Comparison of ENCODE assay signal across 10 mouse cellular contexts in genomic region chr5:113210314-113210713, GRCm38 (mm10). TPM values are rescaled to one million over a fixed set of nuclear protein-coding genes. Genes with fewer than 3 reads are reported as not detected.
DNase-seq lines count a peak whose midpoint lies in the region; ATAC-seq and TF ChIP-seq lines count a peak whose summit lies in the region.
"Had no signal": no experiment of that assay in that cellular context is flagged by ENCODE, and none has a peak within 500 bp of the region (broad histone marks: within the 10 kb centered on the region; RNA-seq: fewer than 3 reads in every experiment).

No protein-coding gene starts in this region.

- no peak for DNase-seq in left cerebral cortex, adult 2 months (ENCODE audit: extremely low spot score in 1 of 2, low spot score in 2 of 2)
- DNase-seq in left cerebral cortex, adult 11 months (ENCODE audit: low spot score) = no peak
- DNase-seq in kidney, postnatal 14 days = peak; percentile 60
- DNase-seq in midbrain, embryonic 14.5 days = no peak
- no peak for DNase-seq in adipocyte (ENCODE audit: low spot score)
- DNase-seq in adrenal gland, adult 2 months = no peak
- no peak for DNase-seq in gastrocnemius, adult 8-10 months (ENCODE audit: low spot score in 2 of 2)
- DNase-seq: right cerebral cortex, adult 18-20 months had no signal

- TF ChIP-seq CTCF in left cerebral cortex, adult 2 months (IDR thresholded peaks at IDR 0.05) = no peak

- ATAC-seq in heart, embryonic 13.5 days (ENCODE audit: extremely low read depth, insufficient number of reproducible peaks, low FRiP score, low TSS enrichment) = no peak
- ATAC-seq in midbrain, embryonic 14.5 days (ENCODE audit: low FRiP score, low TSS enrichment) = no peak

- no peaks in the 10 kb centered on the region for H3K9me3 ChIP-seq in heart, embryonic 13.5 days
- H3K9me3 ChIP-seq in midbrain, embryonic 14.5 days (ENCODE audit: control insufficient read depth, low read length) = no peaks in the 10 kb centered on the region

- no peak overlapping the region for H3K4me2 ChIP-seq in heart, embryonic 13.5 days
- H3K4me2 ChIP-seq in midbrain, embryonic 14.5 days (ENCODE audit: low read length) = no peak overlapping the region

- H3K27me3 ChIP-seq in heart, embryonic 13.5 days (replicated peaks) = no peaks in the 10 kb centered on the region
- no peaks in the 10 kb centered on the region for H3K27me3 ChIP-seq in midbrain, embryonic 14.5 days (ENCODE audit: control insufficient read depth, insufficient read depth, low read length)

- peaks cover 58% of the 10 kb centered on the region for H3K4me1 ChIP-seq in heart, embryonic 13.5 days
- H3K4me1 ChIP-seq in midbrain, embryonic 14.5 days (ENCODE audit: control insufficient read depth, insufficient read depth, low read length) = no peaks in the 10 kb centered on the region

- H3K27ac ChIP-seq in left cerebral cortex, adult 2 months = peak overlapping the region; percentile 6; the same call in 1 of the 2 replicates
- peak overlapping the region; percentile 89 for H3K27ac ChIP-seq in heart, embryonic 13.5 days (replicated peaks)
- peak overlapping the region; percentile 68 for H3K27ac ChIP-seq in midbrain, embryonic 14.5 days (replicated peaks; ENCODE audit: low read depth, low read length)

- 0 out of 2 replicates have a peak overlapping the region, but pooled peaks have one; percentile 14 for H3K9ac ChIP-seq in heart, embryonic 13.5 days
- no peak overlapping the region for H3K9ac ChIP-seq in midbrain, embryonic 14.5 days (replicated peaks; ENCODE audit: low read length)

- intact Hi-C loops in left cerebral cortex, adult 2 months (cut with DNase I) = no loop called here

- WGBS in heart, embryonic 13.5 days = 75% methylated on average over 6 of the region's 6 CpGs
- 83% methylated on average over 6 of the region's 6 CpGs for WGBS in midbrain, embryonic 14.5 days

- no peaks in the 10 kb centered on the region for H3K36me3 ChIP-seq in heart, embryonic 13.5 days
- no peaks in the 10 kb centered on the region for H3K36me3 ChIP-seq in midbrain, embryonic 14.5 days (ENCODE audit: control insufficient read depth, insufficient read depth, low read length)

- no peak overlapping the region for H3K4me3 ChIP-seq in left cerebral cortex, adult 2 months
- H3K4me3 ChIP-seq in heart, embryonic 13.5 days = no peak overlapping the region
- H3K4me3 ChIP-seq in midbrain, embryonic 14.5 days (replicated peaks; ENCODE audit: low read depth, low read length) = no peak overlapping the region

RNA-seq across cellular contexts. Expression of gene 2900026A02Rik, which starts 10.7 kb away (rescaled TPM):
- 10 to 100 TPM; 39.6 to 45.1 TPM for total RNA-seq in left cerebral cortex, adult 2 months (2021)
- 14.4 and 14.8 TPM in 2 replicates for polyA plus RNA-seq in heart, embryonic 13.5 days (2015; fragmentation: Nextera tagmentation; extraction: Ambion mirVana)
- polyA plus RNA-seq in midbrain, embryonic 14.5 days (2014; fragmentation: Nextera tagmentation; extraction: Ambion mirVana) = 1.6 and 2.1 TPM in 2 replicates
- total RNA-seq in adrenal gland, adult 2 months (2021) = 10 to 100 TPM; 11.5 to 17.8 TPM
- polyA plus RNA-seq in adrenal gland, adult 2 months (2012; rRNA removed) = 11.0 and 12.4 TPM in 2 replicates
- 10 to 100 TPM; 21.3 to 26.3 (median 23.9) TPM for total RNA-seq in gastrocnemius, adult 8-10 months (2022)

RNA-seq across cellular contexts. Expression of gene Tmem211, which starts 16.4 kb away (rescaled TPM):
- total RNA-seq in left cerebral cortex, adult 2 months (2021) = not detected
- not detected in 2 replicates for polyA plus RNA-seq in heart, embryonic 13.5 days (2015; fragmentation: Nextera tagmentation; extraction: Ambion mirVana)
- 0.15 TPM in 1 of 2 replicates, not detected in the other for polyA plus RNA-seq in midbrain, embryonic 14.5 days (2014; fragmentation: Nextera tagmentation; extraction: Ambion mirVana)
- not detected for total RNA-seq in adrenal gland, adult 2 months (2021)
- polyA plus RNA-seq in adrenal gland, adult 2 months (2012; rRNA removed) = not detected in 2 replicates
- total RNA-seq in gastrocnemius, adult 8-10 months (2022) = not detected
- total RNA-seq: gastrocnemius, adult 18-20 months had no signal

Comparison
In these comparisons a context has a peak if more than half of its experiments do, and no peak if none do; other contexts are left out.
1. H3K27ac ChIP-seq: peak in every context shown above with its lines; median percentile 89 in heart, embryonic 13.5 days; 68 in midbrain, embryonic 14.5 days; 6 in left cerebral cortex, adult 2 months.